11 mouse cellular contexts compared by ENCODE assay signal in the genomic region with DNA sequence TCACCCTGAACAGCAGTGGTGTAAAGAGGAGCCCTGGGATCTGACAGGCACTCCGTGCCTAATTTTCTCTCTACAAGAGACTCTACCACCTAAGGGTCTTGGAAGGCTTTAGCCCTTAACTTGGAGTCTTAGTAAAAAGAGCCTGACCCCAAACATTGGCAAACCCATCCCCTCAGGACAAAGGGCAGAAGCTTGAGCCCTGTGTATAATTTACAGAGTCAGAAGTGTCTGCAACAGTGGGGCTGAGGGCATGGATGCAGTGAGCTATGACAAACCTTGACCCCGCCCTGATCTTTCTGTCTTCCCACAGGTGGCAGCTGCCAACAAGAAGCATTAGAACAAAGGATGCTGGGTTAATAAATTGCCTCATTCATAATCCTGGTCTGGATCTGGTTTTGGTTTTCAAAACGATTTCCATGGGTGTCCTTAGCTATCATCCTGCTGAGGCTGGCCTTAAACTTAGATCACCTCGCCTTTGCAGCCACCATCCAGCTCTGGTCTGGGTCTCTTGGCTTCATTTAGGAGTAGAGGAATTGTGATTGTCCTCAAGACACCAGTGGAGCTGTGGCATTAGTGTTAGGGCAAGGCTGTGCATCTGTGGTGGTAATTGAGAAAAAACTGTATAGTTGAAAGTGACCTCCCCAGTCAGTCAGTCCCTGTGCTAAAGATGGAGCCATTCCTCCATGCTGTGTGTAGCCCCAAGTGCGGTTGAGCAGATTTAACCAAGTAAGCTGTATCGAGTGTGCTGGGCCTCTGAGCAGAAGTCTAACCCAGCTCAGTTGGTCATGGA. TPM values are rescaled to one million over a fixed set of nuclear protein-coding genes. Genes with fewer than 3 reads are reported as not detected.
DNase-seq lines count a peak whose midpoint lies in the region; ATAC-seq and TF ChIP-seq lines count a peak whose summit lies in the region.
"Had no signal": no experiment of that assay in that cellular context is flagged by ENCODE, and none has a peak within 500 bp of the region (broad histone marks: within the 10 kb centered on the region; RNA-seq: fewer than 3 reads in every experiment).

No protein-coding gene starts in this region.

- no peak for TF ChIP-seq CTCF in E14TG2a.4 (conservative IDR thresholded peaks at IDR 0.05; ENCODE audit: low read length)

- 82% methylated on average over 6 of the region's 6 CpGs for WGBS in hindbrain, embryonic 14.5 days
- 86% methylated on average over 6 of the region's 6 CpGs for WGBS in hindbrain, embryonic 10.5 days
- 74% methylated on average over 6 of the region's 6 CpGs for WGBS in embryonic facial prominence, embryonic 15.5 days

- no peak overlapping the region for H3K4me2 ChIP-seq in hindbrain, embryonic 14.5 days (replicated peaks)
- H3K4me2 ChIP-seq in embryonic facial prominence, embryonic 15.5 days (replicated peaks), result no peak overlapping the region

- H3K27me3 ChIP-seq in hindbrain, embryonic 14.5 days (ENCODE audit: control insufficient read depth, insufficient read depth, low read length), result no peaks in the 10 kb centered on the region
- no peaks in the 10 kb centered on the region for H3K27me3 ChIP-seq in hindbrain, embryonic 10.5 days (ENCODE audit: insufficient read depth, poor library complexity, severe bottlenecking)
- no peaks in the 10 kb centered on the region for H3K27me3 ChIP-seq in E14TG2a.4 (ENCODE audit: insufficient read depth, low read length)
- no peaks in the 10 kb centered on the region for H3K27me3 ChIP-seq in embryonic facial prominence, embryonic 15.5 days
- H3K27me3 ChIP-seq: megakaryocyte, embryonic 14.5 days had no signal

- DNase-seq in hindbrain, embryonic 14.5 days (ENCODE audit: low spot score), result no peak
- DNase-seq in hindbrain, embryonic 10.5 days (ENCODE audit: low spot score), result no peak
- peak; percentile 57 to 73 for DNase-seq in kidney, postnatal 4 days
- no peak for DNase-seq in adrenal gland, adult (ENCODE audit: inconsistent age in 2 of 2, low spot score in 1 of 2)
- DNase-seq in gastrocnemius, postnatal 4 days (ENCODE audit: low spot score in 2 of 2), result no peak
- DNase-seq in retina, postnatal 1 day, result no peak

- no peak overlapping the region for H3K9ac ChIP-seq in hindbrain, embryonic 14.5 days
- no peak overlapping the region for H3K9ac ChIP-seq in embryonic facial prominence, embryonic 15.5 days

- no peaks in the 10 kb centered on the region for H3K9me3 ChIP-seq in hindbrain, embryonic 14.5 days (ENCODE audit: control insufficient read depth, low read length)
- H3K9me3 ChIP-seq in hindbrain, embryonic 10.5 days, result no peaks in the 10 kb centered on the region
- H3K9me3 ChIP-seq in E14TG2a.4 (ENCODE audit: low read length), result no peaks in the 10 kb centered on the region
- no peaks in the 10 kb centered on the region for H3K9me3 ChIP-seq in embryonic facial prominence, embryonic 15.5 days (replicated peaks)
- H3K9me3 ChIP-seq: megakaryocyte, embryonic 14.5 days had no signal

- peaks cover 17% of the 10 kb centered on the region for H3K4me1 ChIP-seq in hindbrain, embryonic 14.5 days (replicated peaks; ENCODE audit: control insufficient read depth, insufficient read depth, low read length)
- H3K4me1 ChIP-seq in hindbrain, embryonic 10.5 days (replicated peaks), result peaks cover 28% of the 10 kb centered on the region
- peaks cover 73% of the 10 kb centered on the region for H3K4me1 ChIP-seq in E14TG2a.4 (replicated peaks; ENCODE audit: low read depth, low read length)
- peaks cover 28% of the 10 kb centered on the region for H3K4me1 ChIP-seq in embryonic facial prominence, embryonic 15.5 days

- no peak overlapping the region for H3K27ac ChIP-seq in hindbrain, embryonic 14.5 days
- no peak overlapping the region for H3K27ac ChIP-seq in hindbrain, embryonic 10.5 days
- peak overlapping the region; percentile 48 for H3K27ac ChIP-seq in embryonic facial prominence, embryonic 15.5 days (replicated peaks)

- H3K4me3 ChIP-seq in hindbrain, embryonic 14.5 days (replicated peaks; ENCODE audit: low read length), result no peak overlapping the region
- no peak overlapping the region for H3K4me3 ChIP-seq in hindbrain, embryonic 10.5 days
- 0 out of 2 replicates have a peak overlapping the region, but pooled peaks have one; percentile 7 for H3K4me3 ChIP-seq in E14TG2a.4 (replicated peaks; ENCODE audit: low read length)
- no peak overlapping the region for H3K4me3 ChIP-seq in embryonic facial prominence, embryonic 15.5 days (replicated peaks)
- H3K4me3 ChIP-seq: megakaryocyte, embryonic 14.5 days had no signal

- peak; percentile 21; the same call in 1 of the 2 replicates for ATAC-seq in hindbrain, embryonic 14.5 days (ENCODE audit: low FRiP score)
- no peak for ATAC-seq in embryonic facial prominence, embryonic 15.5 days (ENCODE audit: insufficient number of reproducible peaks, low FRiP score, low TSS enrichment, low read depth)

- peaks cover 65% of the 10 kb centered on the region for H3K36me3 ChIP-seq in hindbrain, embryonic 14.5 days (replicated peaks; ENCODE audit: control insufficient read depth, insufficient read depth)
- H3K36me3 ChIP-seq in hindbrain, embryonic 10.5 days, result peaks cover 68% of the 10 kb centered on the region
- H3K36me3 ChIP-seq in E14TG2a.4 (ENCODE audit: insufficient read depth, low read length), result peaks cover 68% of the 10 kb centered on the region
- H3K36me3 ChIP-seq in embryonic facial prominence, embryonic 15.5 days, result peaks cover 57% of the 10 kb centered on the region

RNA-seq across cellular contexts. Expression of a gene that starts 5.5 kb away (rescaled TPM):
- 1,197 and 1,586 TPM in 2 replicates for polyA plus RNA-seq in hindbrain, embryonic 14.5 days (2014; fragmentation: Nextera tagmentation; extraction: Ambion mirVana)
- polyA plus RNA-seq in hindbrain, embryonic 10.5 days (2016; fragmentation: Nextera tagmentation; extraction: Ambion mirVana), result 1,985 and 2,165 TPM in 2 replicates
- 2,979 and 3,008 TPM in 2 replicates for polyA plus RNA-seq in embryonic facial prominence, embryonic 15.5 days (2015; fragmentation: Nextera tagmentation; extraction: Ambion mirVana)
- total RNA-seq in gastrocnemius, postnatal 4 days (2021), result 1,000 to 10,000 TPM; 1,082 to 1,250 TPM

RNA-seq across cellular contexts. Expression of a gene that starts 7.6 kb away (rescaled TPM):
- polyA plus RNA-seq in hindbrain, embryonic 14.5 days (2014; fragmentation: Nextera tagmentation; extraction: Ambion mirVana), result 0.13 and 0.33 TPM in 2 replicates
- polyA plus RNA-seq in hindbrain, embryonic 10.5 days (2016; fragmentation: Nextera tagmentation; extraction: Ambion mirVana), result 0.13 and 0.29 TPM in 2 replicates
- 0.59 and 0.69 TPM in 2 replicates for polyA plus RNA-seq in embryonic facial prominence, embryonic 15.5 days (2015; fragmentation: Nextera tagmentation; extraction: Ambion mirVana)
- total RNA-seq in gastrocnemius, postnatal 4 days (2021), result under 1 TPM; 0.31 to 0.98 TPM

RNA-seq across cellular contexts. Expression of a gene that starts 13.1 kb away (rescaled TPM):
- polyA plus RNA-seq in hindbrain, embryonic 14.5 days (2014; fragmentation: Nextera tagmentation; extraction: Ambion mirVana), result 58.4 and 58.6 TPM in 2 replicates
- polyA plus RNA-seq in hindbrain, embryonic 10.5 days (2016; fragmentation: Nextera tagmentation; extraction: Ambion mirVana), result 72.4 and 76.0 TPM in 2 replicates
- 121 and 126 TPM in 2 replicates for polyA plus RNA-seq in embryonic facial prominence, embryonic 15.5 days (2015; fragmentation: Nextera tagmentation; extraction: Ambion mirVana)
- total RNA-seq in gastrocnemius, postnatal 4 days (2021), result 10 to 100 TPM; 79.6 to 98.8 TPM

RNA-seq across cellular contexts. Expression of a gene that starts 19.8 kb away (rescaled TPM):
- 0.16 and 0.17 TPM in 2 replicates for polyA plus RNA-seq in hindbrain, embryonic 14.5 days (2014; fragmentation: Nextera tagmentation; extraction: Ambion mirVana)
- polyA plus RNA-seq in hindbrain, embryonic 10.5 days (2016; fragmentation: Nextera tagmentation; extraction: Ambion mirVana), result not detected in 2 replicates
- 0.09 TPM in 1 of 2 replicates, not detected in the other for polyA plus RNA-seq in embryonic facial prominence, embryonic 15.5 days (2015; fragmentation: Nextera tagmentation; extraction: Ambion mirVana)
- not detected for total RNA-seq in gastrocnemius, postnatal 4 days (2021)
- total RNA-seq: gastrocnemius, postnatal 36 days; layer of hippocampus, postnatal 14 days had no signal

RNA-seq across cellular contexts. Expression of a gene that starts 19.9 kb away (rescaled TPM):
- 0.27 TPM in 1 of 2 replicates, not detected in the other for polyA plus RNA-seq in hindbrain, embryonic 14.5 days (2014; fragmentation: Nextera tagmentation; extraction: Ambion mirVana)
- polyA plus RNA-seq in hindbrain, embryonic 10.5 days (2016; fragmentation: Nextera tagmentation; extraction: Ambion mirVana), result not detected in 2 replicates
- polyA plus RNA-seq in embryonic facial prominence, embryonic 15.5 days (2015; fragmentation: Nextera tagmentation; extraction: Ambion mirVana), result not detected in 2 replicates
- total RNA-seq in gastrocnemius, postnatal 4 days (2021), result not detected
- total RNA-seq: gastrocnemius, postnatal 36 days; layer of hippocampus, postnatal 14 days had no signal

Comparison
In these comparisons a context has a peak if more than half of its experiments do, and no peak if none do; other contexts are left out.
1. DNase-seq: peak in kidney, postnatal 4 days (2 of 2); none in hindbrain, embryonic 14.5 days (single experiment), hindbrain, embryonic 10.5 days (single experiment), adrenal gland, adult (0 of 2), gastrocnemius, postnatal 4 days (0 of 2) and retina, postnatal 1 day (single experiment).